9 mouse cellular contexts compared by ENCODE assay signal in genomic region chr3:51170225-51170852, GRCm38 (mm10). TPM values are rescaled to one million over a fixed set of nuclear protein-coding genes. Genes with fewer than 3 reads are reported as not detected.
DNase-seq lines count a peak whose midpoint lies in the region; ATAC-seq and TF ChIP-seq lines count a peak whose summit lies in the region.
"Had no signal": no experiment of that assay in that cellular context is flagged by ENCODE, and none has a peak within 500 bp of the region (broad histone marks: within the 10 kb centered on the region; RNA-seq: fewer than 3 reads in every experiment).

No protein-coding gene starts in this region.

- peak; percentile 88 for DNase-seq in NIH3T3 (ENCODE audit: low read depth)
- peak; percentile 58 for DNase-seq in cerebellum, adult 11-12 months
- peak; percentile 92 for DNase-seq in forebrain, postnatal 0 days
- peak; percentile 86 to 93 for DNase-seq in layer of hippocampus, postnatal 25 days (ENCODE audit: extremely low spot score in 1 of 2, low spot score in 1 of 2)
- DNase-seq in right cerebral cortex, postnatal 14 days: peak; percentile 76
- DNase-seq in urinary bladder, postnatal 10 days (ENCODE audit: low spot score): peak; percentile 31

- WGBS in forebrain, postnatal 0 days: 31% methylated on average over 19 of the region's 19 CpGs
- 25% methylated on average over 19 of the region's 19 CpGs for WGBS in hindbrain, embryonic 15.5 days

- H3K9me3 ChIP-seq in forebrain, postnatal 0 days (ENCODE audit: low read length): no peaks in the 10 kb centered on the region
- H3K9me3 ChIP-seq in hindbrain, embryonic 15.5 days: no peaks in the 10 kb centered on the region

- H3K27ac ChIP-seq in forebrain, postnatal 0 days (ENCODE audit: low read depth, low read length): no peak overlapping the region
- H3K27ac ChIP-seq in hindbrain, embryonic 15.5 days (replicated peaks): no peak overlapping the region

- no peak overlapping the region for H3K4me3 ChIP-seq in forebrain, postnatal 0 days (ENCODE audit: low read depth, low read length)
- no peak overlapping the region for H3K4me3 ChIP-seq in hindbrain, embryonic 15.5 days
- H3K4me3 ChIP-seq: megakaryocyte, embryonic 14.5 days had no signal

- ATAC-seq in forebrain, postnatal 0 days: peak; percentile 92
- peak; percentile 88 for ATAC-seq in hindbrain, embryonic 15.5 days (ENCODE audit: low FRiP score, low read depth)
- peak; percentile 99 for ATAC-seq in megakaryocyte progenitor cell, adult 5-6 weeks (replicated peaks; ENCODE audit: poor library complexity)

- no peak overlapping the region for H3K9ac ChIP-seq in forebrain, postnatal 0 days
- no peak overlapping the region for H3K9ac ChIP-seq in hindbrain, embryonic 15.5 days

- TF ChIP-seq CTCF in forebrain, postnatal 0 days (IDR thresholded peaks at IDR 0.05; ENCODE audit: low read depth): peak; percentile 97

- H3K27me3 ChIP-seq in forebrain, postnatal 0 days (ENCODE audit: insufficient read depth, low read length): no peaks in the 10 kb centered on the region
- no peaks in the 10 kb centered on the region for H3K27me3 ChIP-seq in hindbrain, embryonic 15.5 days

- H3K36me3 ChIP-seq in forebrain, postnatal 0 days (ENCODE audit: insufficient read depth): no peaks in the 10 kb centered on the region
- no peaks in the 10 kb centered on the region for H3K36me3 ChIP-seq in hindbrain, embryonic 15.5 days

- H3K4me2 ChIP-seq in forebrain, postnatal 0 days (ENCODE audit: low read depth): no peak overlapping the region
- H3K4me2 ChIP-seq in hindbrain, embryonic 15.5 days: peak overlapping the region; percentile 27

- no peaks in the 10 kb centered on the region for H3K4me1 ChIP-seq in forebrain, postnatal 0 days (ENCODE audit: insufficient read depth)
- peaks cover 9% of the 10 kb centered on the region for H3K4me1 ChIP-seq in hindbrain, embryonic 15.5 days (replicated peaks)

RNA-seq across cellular contexts. Expression of gene Noct, which starts 53.9 kb away (rescaled TPM):
- 31.5 and 33.7 TPM in 2 replicates for total RNA-seq in forebrain, postnatal 0 days (2014; rRNA removed)
- 27.0 and 32.6 TPM in 2 replicates for polyA plus RNA-seq in forebrain, postnatal 0 days (2015; fragmentation: Nextera tagmentation; extraction: Ambion mirVana)
- 31.1 and 35.6 TPM in 2 replicates for polyA plus RNA-seq in hindbrain, embryonic 15.5 days (2015; fragmentation: Nextera tagmentation; extraction: Ambion mirVana)
- total RNA-seq in layer of hippocampus, postnatal 25 days (2021): 10 to 100 TPM; 60.2 to 60.5 TPM
- total RNA-seq in megakaryocyte progenitor cell, adult 5-6 weeks (2015): 17.2 and 20.3 TPM in 2 replicates
- total RNA-seq in megakaryocyte progenitor cell, adult 5-6 weeks (2017): 6.0 and 7.8 TPM in 2 replicates

Comparison
In these comparisons a context has a peak if more than half of its experiments do, and no peak if none do; other contexts are left out.
1. DNase-seq: peak in every context shown above with its lines; median percentile 92 in forebrain, postnatal 0 days; 90 in layer of hippocampus, postnatal 25 days; 88 in NIH3T3; 76 in right cerebral cortex, postnatal 14 days; 58 in cerebellum, adult 11-12 months; 31 in urinary bladder, postnatal 10 days.